Mouse (Mus musculus) bone marrow, adult 2 months (tissue): ENCODE measurements around the gene Mid1.

Source experiments
- CTCF ChIP-seq: fragments of 200-500 bp; IDR thresholded peaks from 2 replicates; pipeline ENCODE4 v1.5.1; 2011; ENCODE audit warnings: low read length, control low read depth; ENCODE audit not compliant: control insufficient read depth, insufficient read depth
- POLR2A ChIP-seq: fragments of 200-500 bp; IDR thresholded peaks from 2 replicates; pipeline ENCODE4 v1.6.1; 2011; ENCODE audit warnings: low read depth, mild to moderate bottlenecking, control low read depth, low read length, borderline replicate concordance; ENCODE audit not compliant: control insufficient read depth

- TF ChIP-seq CTCF (no peak), POLR2A (no peak)
Measured at GRCm38 (mm10) chrX:169923417-169923816, 238.4 kb downstream of the Mid1 start.
